Mouse (Mus musculus) hindbrain, embryonic 16.5 days (tissue): Measurements from ENCODE around the gene Top2b. TPM values are rescaled to one million over a fixed set of nuclear protein-coding genes. Genes with fewer than 3 reads are reported as not detected.

Experiments
- ATAC-seq: fragments of 200-750 bp; cut with Nextera tagmentation; 2 replicates; pipeline ENCODE4 v1.8.0; 2017; ENCODE audit warnings: moderate TSS enrichment, moderate library complexity
- H3K27ac ChIP-seq: fragments of 300-500 bp; sonication (generic); 2 replicates; pipeline ENCODE4 v1.5.1; 2014; ENCODE audit warnings: low read depth, mild to moderate bottlenecking, control low read depth, low read length, moderate library complexity
- H3K27me3 ChIP-seq: fragments of 300-500 bp; sonication (generic); replicated peaks from 2 replicates; pipeline ENCODE4 v1.6.1; 2014; ENCODE audit warnings: low read length; ENCODE audit not compliant: control insufficient read depth, insufficient read depth
- H3K36me3 ChIP-seq: fragments of 300-500 bp; sonication (generic); 2 replicates; pipeline ENCODE4 v1.6.1; 2014; ENCODE audit warnings: mild to moderate bottlenecking, low read length, moderate library complexity, mixed read lengths; ENCODE audit not compliant: control insufficient read depth, insufficient read depth
- H3K4me1 ChIP-seq: fragments of 300-500 bp; sonication (generic); 2 replicates; pipeline ENCODE4 v1.6.1; 2014; ENCODE audit warnings: low read depth, low read length; ENCODE audit not compliant: control insufficient read depth, insufficient read depth
- H3K4me2 ChIP-seq: fragments of 300-500 bp; sonication (generic); 2 replicates; pipeline ENCODE4 v1.6.1; 2014; ENCODE audit warnings: mild to moderate bottlenecking, low read length, control low read depth, moderate library complexity
- H3K4me3 ChIP-seq: fragments of 300-500 bp; sonication (generic); 2 replicates; pipeline ENCODE4 v1.5.1; 2014; ENCODE audit warnings: mild to moderate bottlenecking, low read length, control low read depth, moderate library complexity
- H3K9ac ChIP-seq: fragments of 300-500 bp; sonication (generic); 2 replicates; pipeline ENCODE4 v1.6.1; 2014; ENCODE audit warnings: low read depth, mild to moderate bottlenecking, control low read depth, low read length, moderate library complexity
- H3K9me3 ChIP-seq: fragments of 300-500 bp; sonication (generic); 2 replicates; pipeline ENCODE4 v1.6.1; 2014; ENCODE audit warnings: mild to moderate bottlenecking, low read length, moderate library complexity; ENCODE audit not compliant: control insufficient read depth
- WGBS: fragments of 180-500 bp; shearing (Covaris S2); extraction: QIAGEN DNeasy Blood & Tissue Kit; methylation state at CpG from one replicate; pipeline ENCODE4 v1.1.7; 2014; 5-methylcytosine and 5-hydroxymethylcytosine counted together
- polyA plus RNA-seq: library from polyadenylated mRNA; unstranded; fragments of >200 nt; fragmentation: Nextera tagmentation; extraction: Ambion mirVana; gene quantifications from 2 replicates; pipeline ENCODE4 v1.2.1, GENCODE M21; 2015

The Top2b gene
- polyA plus RNA-seq, result 52.9 and 68.5 TPM in 2 replicates

- Histone ChIP-seq H3K9ac (peak within 1 kb of the TSS; percentile 100), H3K4me3 (peak within 1 kb of the TSS; percentile 92), H3K36me3 (no peaks in the 10 kb centered on the region), H3K4me2 (peak within 1 kb of the TSS; percentile 90), H3K9me3 (no peaks in the 10 kb centered on the region), H3K27me3 (no peaks in the 10 kb centered on the region), H3K4me1 (peaks cover 23% of the 10 kb centered on the region), H3K27ac (peak within 1 kb of the TSS; percentile 98)
- WGBS, result under 1% methylated on average over 32 of the region's 32 CpGs
- peak; percentile 99 for ATAC-seq
These were observed at the start of gene Top2b for GRCm38 (mm10) chr14:16364878-16365337. TSS of gene Top2b (plus strand) at chr14:16365179.

DNA sequence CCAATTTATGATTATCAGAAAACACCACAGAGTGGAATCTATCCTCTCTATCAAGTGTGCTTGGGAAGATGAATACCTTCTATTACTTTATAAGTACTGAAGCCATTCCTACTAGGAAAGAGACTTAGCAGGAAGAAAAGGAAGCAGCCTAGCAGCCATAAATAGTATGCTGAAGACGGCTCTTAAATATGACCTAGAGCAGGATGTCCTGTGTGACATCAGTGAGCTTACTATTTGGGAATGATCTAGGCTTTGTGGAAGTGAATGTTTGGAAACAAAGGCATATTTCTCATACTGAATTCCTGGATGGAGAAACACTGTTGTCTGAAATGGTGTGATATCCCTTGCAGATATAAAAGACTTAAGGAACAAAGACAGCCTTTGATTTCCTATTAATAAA is 48.3 kb upstream of the Top2b start:
- Histone ChIP-seq H3K36me3 (no peaks in the 10 kb centered on the region), H3K4me2 (no peak overlapping the region), H3K4me3 (no peak overlapping the region), H3K27ac (no peak overlapping the region), H3K4me1 (peaks cover 3% of the 10 kb centered on the region; the same call in 1 of the 2 replicates), H3K9ac (no peak overlapping the region), H3K9me3 (no peaks in the 10 kb centered on the region), H3K27me3 (no peaks in the 10 kb centered on the region)
- ATAC-seq, result no peak
- WGBS, result 71% methylated on average over 1 of the region's 1 CpGs

- Histone ChIP-seq H3K4me1 (no peaks in the 10 kb centered on the region), H3K27me3 (no peaks in the 10 kb centered on the region), H3K4me2 (no peak overlapping the region), H3K36me3 (no peaks in the 10 kb centered on the region), H3K27ac (no peak overlapping the region), H3K9me3 (no peaks in the 10 kb centered on the region), H3K9ac (no peak overlapping the region), H3K4me3 (no peak overlapping the region)
- no peak for ATAC-seq
- WGBS, result 93% methylated on average over 2 of the region's 2 CpGs
These were observed 45.2 kb upstream of the Top2b start for GRCm38 (mm10) chr14:16319818-16320217.

DNA sequence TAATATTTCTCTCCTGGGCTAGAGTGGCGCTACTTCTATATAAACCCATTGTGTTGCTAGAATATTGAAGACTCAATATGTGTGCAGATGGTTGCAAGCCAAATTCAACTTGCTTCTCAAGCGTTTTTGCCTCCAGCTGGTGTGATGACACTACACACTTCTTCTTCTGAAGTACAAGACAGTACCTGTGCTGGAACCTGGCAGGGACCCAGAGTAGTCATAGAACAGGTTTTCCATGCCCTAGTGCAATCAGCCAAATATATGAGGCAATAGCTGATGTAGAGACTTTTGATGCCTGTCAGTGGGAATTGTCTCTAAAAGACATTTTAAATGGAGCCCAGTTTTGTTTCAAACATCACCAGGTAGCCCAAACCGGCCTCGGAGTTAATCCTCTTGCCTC is 40.6 kb upstream of the Top2b start:
- no peak for ATAC-seq
- WGBS, result 88% methylated on average over 4 of the region's 4 CpGs
- H3K9ac ChIP-seq, result no peak overlapping the region
- H3K27me3 ChIP-seq, result no peaks in the 10 kb centered on the region
- H3K9me3 ChIP-seq, result no peaks in the 10 kb centered on the region
- no peaks in the 10 kb centered on the region for H3K36me3 ChIP-seq
- no peak overlapping the region for H3K4me2 ChIP-seq
- no peaks in the 10 kb centered on the region for H3K4me1 ChIP-seq
- H3K27ac ChIP-seq, result no peak overlapping the region
- H3K4me3 ChIP-seq, result no peak overlapping the region

DNA sequence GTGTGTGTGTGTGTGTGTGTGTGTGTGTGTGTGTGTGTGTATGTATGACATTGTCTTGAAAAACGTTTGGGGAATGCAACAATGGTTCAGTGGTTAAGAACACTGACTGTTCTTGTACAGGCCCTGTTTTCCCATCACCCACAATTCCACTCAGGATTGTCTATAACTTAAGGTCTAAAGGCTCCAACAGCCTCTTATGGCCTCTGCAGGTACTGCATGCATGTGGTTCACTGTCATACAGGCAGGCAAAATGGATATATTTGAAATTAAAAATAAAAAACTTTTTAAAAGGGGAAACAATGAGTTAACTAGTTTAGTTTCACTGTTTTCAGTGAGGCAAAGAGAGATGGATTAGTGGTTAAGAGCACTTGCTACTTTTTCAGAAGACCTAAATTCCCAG is 39.8 kb upstream of the Top2b start:
- Histone ChIP-seq H3K4me2 (no peak overlapping the region), H3K27me3 (no peaks in the 10 kb centered on the region), H3K4me1 (no peaks in the 10 kb centered on the region), H3K36me3 (no peaks in the 10 kb centered on the region), H3K9me3 (no peaks in the 10 kb centered on the region), H3K9ac (no peak overlapping the region), H3K4me3 (no peak overlapping the region), H3K27ac (no peak overlapping the region)
- no peak for ATAC-seq
- 53% methylated on average over 1 of the region's 1 CpGs for WGBS

- H3K4me2 ChIP-seq, result no peak overlapping the region
- ATAC-seq, result peak; percentile 72
- H3K4me1 ChIP-seq, result no peaks in the 10 kb centered on the region
- WGBS, result 2% methylated on average over 2 of the region's 2 CpGs
- no peaks in the 10 kb centered on the region for H3K27me3 ChIP-seq
- H3K4me3 ChIP-seq, result no peak overlapping the region
- H3K9ac ChIP-seq, result no peak overlapping the region
- no peaks in the 10 kb centered on the region for H3K9me3 ChIP-seq
- no peak overlapping the region for H3K27ac ChIP-seq
- no peaks in the 10 kb centered on the region for H3K36me3 ChIP-seq
These were observed 36.4 kb upstream of the Top2b start for GRCm38 (mm10) chr14:16328531-16328930.

- H3K4me1 ChIP-seq, result no peaks in the 10 kb centered on the region
- WGBS, result 39% methylated on average over 5 of the region's 5 CpGs
- H3K9me3 ChIP-seq, result no peaks in the 10 kb centered on the region
- H3K4me2 ChIP-seq, result no peak overlapping the region
- H3K9ac ChIP-seq, result no peak overlapping the region
- H3K27me3 ChIP-seq, result no peaks in the 10 kb centered on the region
- H3K36me3 ChIP-seq, result no peaks in the 10 kb centered on the region
- no peak for ATAC-seq
- no peak overlapping the region for H3K27ac ChIP-seq
- no peak overlapping the region for H3K4me3 ChIP-seq
These were observed 36.0 kb upstream of the Top2b start for GRCm38 (mm10) chr14:16328959-16329480.

DNA sequence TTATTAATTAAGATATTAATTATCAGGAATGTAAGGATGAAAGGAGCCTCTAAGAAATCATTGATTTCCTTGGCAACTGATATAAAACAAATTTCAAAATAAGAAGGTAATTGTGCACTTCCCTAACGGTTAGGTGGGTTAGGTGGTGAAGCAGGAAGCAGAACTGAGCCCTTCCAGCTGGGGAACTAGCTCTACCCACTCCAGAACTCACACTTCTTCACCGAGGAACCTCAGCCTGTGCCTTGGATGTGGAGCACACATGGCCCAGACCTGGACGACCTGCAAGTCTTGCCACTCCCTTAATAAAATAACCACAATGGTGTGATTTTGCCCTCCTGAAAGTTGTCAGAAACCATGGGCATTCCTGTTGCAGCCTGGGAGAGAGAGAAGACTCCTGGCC is 35.2 kb upstream of the Top2b start:
- Histone ChIP-seq H3K36me3 (no peaks in the 10 kb centered on the region), H3K4me1 (no peaks in the 10 kb centered on the region), H3K27me3 (no peaks in the 10 kb centered on the region), H3K27ac (no peak overlapping the region), H3K4me3 (no peak overlapping the region), H3K9ac (no peak overlapping the region), H3K9me3 (no peaks in the 10 kb centered on the region), H3K4me2 (no peak overlapping the region)
- 91% methylated on average over 3 of the region's 3 CpGs for WGBS
- ATAC-seq, result no peak

DNA sequence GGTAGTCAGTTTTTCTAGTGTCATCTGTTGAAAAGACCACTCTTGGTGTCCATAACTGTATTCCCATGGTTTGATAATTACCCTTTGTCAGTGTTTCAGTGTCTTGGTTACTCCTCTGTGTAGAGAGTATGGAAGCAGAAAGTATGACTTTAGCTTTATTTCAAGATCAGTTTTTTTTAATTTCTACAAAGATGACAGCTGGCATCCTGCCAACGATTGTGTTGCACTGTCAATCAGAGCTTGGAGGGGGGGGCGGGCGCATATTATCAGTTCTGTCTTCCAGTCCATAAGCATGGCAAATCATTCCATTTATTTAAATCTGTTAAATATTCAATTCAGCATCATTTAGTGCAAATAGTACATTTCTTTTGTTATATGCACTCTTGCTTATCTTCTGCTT is 30.7 kb upstream of the Top2b start:
- Histone ChIP-seq H3K27me3 (no peaks in the 10 kb centered on the region), H3K27ac (no peak overlapping the region), H3K4me1 (no peaks in the 10 kb centered on the region), H3K9ac (no peak overlapping the region), H3K4me3 (no peak overlapping the region), H3K9me3 (no peaks in the 10 kb centered on the region), H3K4me2 (no peak overlapping the region), H3K36me3 (no peaks in the 10 kb centered on the region)
- 79% methylated on average over 3 of the region's 3 CpGs for WGBS
- ATAC-seq, result no peak
